Mouse (Mus musculus) kidney, postnatal 0 days (tissue): ENCODE measurements around the gene Tet3. TPM values are rescaled to one million over a fixed set of nuclear protein-coding genes. Genes with fewer than 3 reads are reported as not detected.

Source experiments
- ATAC-seq: fragments of 200-750 bp; cut with Nextera tagmentation; replicated peaks from 2 replicates; pipeline ENCODE4 v1.8.0; 2017; ENCODE audit warnings: low read depth, moderate number of reproducible peaks, moderate TSS enrichment, moderate library complexity; ENCODE audit not compliant: low FRiP score
- DNase-seq: peaks from one replicate; pipeline ENCODE4 v3.0.0-alpha.2; 2016; ENCODE audit warnings: low spot score
- H3K27ac ChIP-seq: fragments of 300-500 bp; sonication (generic); 2 replicates; pipeline ENCODE4 v1.5.1; 2014; ENCODE audit warnings: mild to moderate bottlenecking
- H3K27me3 ChIP-seq: fragments of 300-500 bp; sonication (generic); 2 replicates; pipeline ENCODE4 v1.6.1; 2014; ENCODE audit warnings: low read length, mixed read lengths; ENCODE audit not compliant: insufficient read depth
- H3K36me3 ChIP-seq: fragments of 300-500 bp; sonication (generic); 2 replicates; pipeline ENCODE4 v1.6.1; 2014; ENCODE audit warnings: low read length, mixed read lengths; ENCODE audit not compliant: insufficient read depth
- H3K4me1 ChIP-seq: fragments of 300-500 bp; sonication (generic); replicated peaks from 2 replicates; pipeline ENCODE4 v1.6.1; 2014; ENCODE audit warnings: antibody characterized with exemption, low read length, mixed read lengths; ENCODE audit not compliant: insufficient read depth
- H3K4me2 ChIP-seq: fragments of 300-500 bp; sonication (generic); 2 replicates; pipeline ENCODE4 v1.6.1; 2014; ENCODE audit warnings: mild to moderate bottlenecking, low read length, moderate library complexity, mixed read lengths
- H3K4me3 ChIP-seq: fragments of 300-500 bp; sonication (generic); replicated peaks from 2 replicates; pipeline ENCODE4 v1.5.1; 2014; ENCODE audit warnings: low read depth, low read length
- H3K9ac ChIP-seq: fragments of 300-500 bp; sonication (generic); 2 replicates; pipeline ENCODE4 v1.6.1; 2014; ENCODE audit warnings: low read depth, low read length
- H3K9me3 ChIP-seq: fragments of 300-500 bp; sonication (generic); replicated peaks from 2 replicates; pipeline ENCODE4 v1.6.1; 2016; ENCODE audit warnings: low read length, inconsistent platforms, mixed read lengths
- CTCF ChIP-seq: IDR thresholded peaks from 2 replicates; pipeline ENCODE4 v1.5.1; 2016; ENCODE audit warnings: antibody characterized with exemption, low read depth, mild to moderate bottlenecking, moderate library complexity
- WGBS: fragments of 180-500 bp; shearing (Covaris S2); extraction: QIAGEN DNeasy Blood & Tissue Kit; methylation state at CpG from one replicate; pipeline ENCODE4 v1.1.7; 2014; 5-methylcytosine and 5-hydroxymethylcytosine counted together
- polyA plus RNA-seq: library from polyadenylated mRNA; unstranded; fragments of >200 nt; fragmentation: Nextera tagmentation; extraction: Ambion mirVana; gene quantifications from 2 replicates; pipeline ENCODE4 v1.2.1, GENCODE M21; 2015

Gene Tet3
- polyA plus RNA-seq, 1 experiment from 2014 or later, result 32.3 TPM

- H3K4me2 ChIP-seq, result peak overlapping the region; percentile 75
- no peak overlapping the region for H3K9ac ChIP-seq
- TF ChIP-seq CTCF, result no peak
- no peaks in the 10 kb centered on the region for H3K9me3 ChIP-seq
- peaks cover 2% of the 10 kb centered on the region; the same call in 1 of the 2 replicates for H3K36me3 ChIP-seq
- WGBS, result 4% methylated on average over 13 of the region's 13 CpGs
- H3K27me3 ChIP-seq, result no peaks in the 10 kb centered on the region
- peaks cover 42% of the 10 kb centered on the region for H3K4me1 ChIP-seq
- ATAC-seq (peak; percentile 77), DNase-seq (peak; percentile 93)
- H3K4me3 ChIP-seq, result no peak overlapping the region
- H3K27ac ChIP-seq, result peak overlapping the region; percentile 96
These were observed 15.2 kb downstream of the Tet3 start for GRCm38 (mm10) chr6:83443441-83444340.

GRCm38 (mm10) chr6:83442639-83443038, 16.2 kb downstream of the Tet3 start:
- Histone ChIP-seq H3K27ac (peak overlapping the region; percentile 96), H3K4me2 (peak overlapping the region; percentile 75), H3K9ac (no peak overlapping the region), H3K4me3 (no peak overlapping the region), H3K9me3 (no peaks in the 10 kb centered on the region), H3K36me3 (peaks cover 7% of the 10 kb centered on the region; the same call in 1 of the 2 replicates), H3K27me3 (no peaks in the 10 kb centered on the region), H3K4me1 (peaks cover 47% of the 10 kb centered on the region)
- TF ChIP-seq CTCF, result no peak
- ATAC-seq, result no peak
- DNase-seq, result no peak
- 38% methylated on average over 3 of the region's 3 CpGs for WGBS

GRCm38 (mm10) chr6:83441259-83442061, 17.4 kb downstream of the Tet3 start:
- Histone ChIP-seq H3K4me3 (peak overlapping the region; percentile 71), H3K36me3 (peaks cover 7% of the 10 kb centered on the region; the same call in 1 of the 2 replicates), H3K4me1 (peaks cover 47% of the 10 kb centered on the region), H3K9ac (peak overlapping the region; percentile 84), H3K27me3 (no peaks in the 10 kb centered on the region), H3K4me2 (peak overlapping the region; percentile 75), H3K9me3 (no peaks in the 10 kb centered on the region), H3K27ac (peak overlapping the region; percentile 96)
- DNase-seq (peak; percentile 93), ATAC-seq (peak; percentile 87)
- no peak; the same call in 1 of the 2 replicates for TF ChIP-seq CTCF
- under 1% methylated on average over 43 of the region's 48 CpGs for WGBS

GRCm38 (mm10) chr6:83440510-83441258, 18.2 kb downstream of the Tet3 start:
- 4% methylated on average over 26 of the region's 26 CpGs for WGBS

GRCm38 (mm10) chr6:83440197-83440509, 18.7 kb downstream of the Tet3 start:
- Histone ChIP-seq H3K27me3 (no peaks in the 10 kb centered on the region), H3K27ac (0 out of 2 replicates have a peak overlapping the region, but pooled peaks have one; percentile 96), H3K9ac (peak overlapping the region; percentile 84; the same call in 1 of the 2 replicates), H3K4me2 (peak overlapping the region; percentile 75), H3K4me1 (peaks cover 43% of the 10 kb centered on the region), H3K4me3 (peak overlapping the region; percentile 71), H3K36me3 (peaks cover 8% of the 10 kb centered on the region; the same call in 1 of the 2 replicates), H3K9me3 (no peaks in the 10 kb centered on the region)
- TF ChIP-seq CTCF, result no peak
- DNase-seq (no peak), ATAC-seq (no peak)
- 25% methylated on average over 3 of the region's 3 CpGs for WGBS

More at GRCm38 (mm10) chr6:83440510-83441258, 18.2 kb downstream of the Tet3 start:
- Histone ChIP-seq H3K4me2 (peak overlapping the region; percentile 75), H3K27me3 (no peaks in the 10 kb centered on the region), H3K36me3 (peaks cover 7% of the 10 kb centered on the region; the same call in 1 of the 2 replicates), H3K9me3 (no peaks in the 10 kb centered on the region), H3K27ac (peak overlapping the region; percentile 96), H3K9ac (peak overlapping the region; percentile 84), H3K4me1 (peaks cover 42% of the 10 kb centered on the region), H3K4me3 (peak overlapping the region; percentile 71)
- DNase-seq (peak; percentile 86), ATAC-seq (peak; percentile 17; the same call in 1 of the 2 replicates)
- TF ChIP-seq CTCF, result no peak
